Mouse (Mus musculus): ENCODE data around the gene St3gal2. TPM values are rescaled to one million over a fixed set of nuclear protein-coding genes. Genes with fewer than 3 reads are reported as not detected.
"Not testable (repeated sequence)": the region's sequence is repeated elsewhere in the genome, so short reads cannot be mapped to it uniquely, and the experiment has no call there.

St3gal2 gene
- total RNA-seq, 2 experiments from 2014 or later = 22.9 to 29.4 TPM

- intact Hi-C loops (cut with DNase I) = no loop called here
- no peak for DNase-seq (ENCODE audit: low spot score)
Measured at GRCm38 (mm10) chr8:110940682-110941452, 21.1 kb downstream of the St3gal2 start.

GRCm38 (mm10) chr8:110941453-110941948 lies 21.8 kb downstream of the St3gal2 start:
- peak; percentile 78 for DNase-seq (ENCODE audit: low spot score)
- intact Hi-C loops (cut with DNase I) = no loop called here

- intact Hi-C loops (cut with DNase I) = no loop called here
- DNase-seq (ENCODE audit: low spot score) = no peak
Measured at GRCm38 (mm10) chr8:110944276-110944876, 24.7 kb downstream of the St3gal2 start.

- DNase-seq (ENCODE audit: low spot score) = no peak
- intact Hi-C loops (cut with DNase I) = no loop called here
Measured at GRCm38 (mm10) chr8:110945716-110946115, 26.0 kb downstream of the St3gal2 start.

DNA sequence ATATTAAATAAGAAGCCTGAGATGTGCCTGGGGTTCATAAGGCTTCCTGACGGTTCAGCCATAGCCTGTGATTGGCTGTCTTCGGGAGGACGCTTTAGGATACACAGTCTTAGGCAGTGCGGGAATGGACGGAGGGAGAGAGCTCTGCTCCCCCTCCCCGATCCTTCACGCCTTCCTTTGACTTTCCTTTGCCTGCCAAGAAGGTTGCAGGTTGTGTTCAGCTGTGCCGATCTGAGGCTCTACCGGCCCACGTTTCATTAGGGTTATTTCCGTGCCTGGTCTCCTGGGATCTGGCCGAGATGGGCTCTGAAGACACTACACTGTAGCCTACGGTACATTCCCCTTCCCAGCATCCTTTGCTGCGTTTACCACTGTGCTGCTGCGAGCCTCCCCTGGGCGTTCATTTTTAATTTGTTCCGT lies 30.4 kb downstream of the St3gal2 start:
- intact Hi-C loops (cut with DNase I) = no loop called here
- DNase-seq (ENCODE audit: low spot score) = peak; percentile 49

GRCm38 (mm10) chr8:110954776-110955175 lies 35.1 kb downstream of the St3gal2 start:
- no peak for DNase-seq (ENCODE audit: low spot score)
- intact Hi-C loops (cut with DNase I) = no loop called here

GRCm38 (mm10) chr8:110956619-110957450 lies 37.1 kb downstream of the St3gal2 start:
- DNase-seq (ENCODE audit: low spot score) = no peak
- intact Hi-C loops (cut with DNase I) = no loop called here

- no peak for DNase-seq (ENCODE audit: low spot score)
- intact Hi-C loops (cut with DNase I) = no loop called here
Measured at GRCm38 (mm10) chr8:110957471-110957870, 37.7 kb downstream of the St3gal2 start.

DNA sequence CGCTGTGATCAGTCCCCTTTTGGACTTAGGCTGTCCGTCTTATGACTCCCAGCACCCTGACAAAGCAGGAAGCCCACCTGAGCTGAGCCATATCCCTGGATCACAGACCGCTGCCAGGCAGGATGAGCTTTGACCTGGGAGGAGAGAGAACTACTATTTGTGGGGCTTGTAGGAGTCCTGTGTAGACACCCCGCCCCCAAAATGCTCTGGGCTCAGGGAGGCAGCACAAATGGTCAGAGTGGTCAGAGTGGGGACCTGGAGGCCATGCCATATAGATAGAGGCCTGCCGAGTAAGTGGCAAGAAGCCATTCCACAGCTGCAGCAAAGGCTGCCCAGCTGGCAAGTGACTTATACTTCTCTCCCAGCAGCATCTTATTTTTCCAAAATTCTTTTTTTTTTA lies 38.4 kb downstream of the St3gal2 start:
- DNase-seq (ENCODE audit: low spot score) = no peak
- intact Hi-C loops (cut with DNase I) = loop anchor here (1.0 kb wide), 1 partner anchor 15 kb away; no protein-coding TSS in a partner anchor

DNA sequence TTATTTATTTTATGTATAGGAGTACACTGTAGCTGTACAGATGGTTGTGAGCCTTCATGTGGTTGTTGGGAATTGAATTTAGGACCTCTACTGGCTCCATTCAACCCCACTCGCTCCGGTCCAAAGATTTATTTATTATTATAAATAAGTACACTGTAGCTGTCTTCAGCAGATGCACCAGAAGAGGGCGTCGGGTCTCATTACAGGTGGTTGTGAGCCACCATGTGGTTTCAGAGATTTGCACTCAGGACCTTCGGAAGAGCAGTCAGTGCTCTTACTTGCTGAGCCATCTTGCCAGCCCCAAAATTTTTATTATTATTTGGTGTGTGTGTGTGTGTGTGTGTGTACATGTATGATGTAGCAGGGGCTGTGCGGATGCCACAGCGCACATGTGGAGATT lies 38.8 kb downstream of the St3gal2 start:
- intact Hi-C loops (cut with DNase I) = loop anchor here (1.0 kb wide), 1 partner anchor 15 kb away; no protein-coding TSS in a partner anchor
- DNase-seq (ENCODE audit: low spot score) = not testable (repeated sequence)

DNA sequence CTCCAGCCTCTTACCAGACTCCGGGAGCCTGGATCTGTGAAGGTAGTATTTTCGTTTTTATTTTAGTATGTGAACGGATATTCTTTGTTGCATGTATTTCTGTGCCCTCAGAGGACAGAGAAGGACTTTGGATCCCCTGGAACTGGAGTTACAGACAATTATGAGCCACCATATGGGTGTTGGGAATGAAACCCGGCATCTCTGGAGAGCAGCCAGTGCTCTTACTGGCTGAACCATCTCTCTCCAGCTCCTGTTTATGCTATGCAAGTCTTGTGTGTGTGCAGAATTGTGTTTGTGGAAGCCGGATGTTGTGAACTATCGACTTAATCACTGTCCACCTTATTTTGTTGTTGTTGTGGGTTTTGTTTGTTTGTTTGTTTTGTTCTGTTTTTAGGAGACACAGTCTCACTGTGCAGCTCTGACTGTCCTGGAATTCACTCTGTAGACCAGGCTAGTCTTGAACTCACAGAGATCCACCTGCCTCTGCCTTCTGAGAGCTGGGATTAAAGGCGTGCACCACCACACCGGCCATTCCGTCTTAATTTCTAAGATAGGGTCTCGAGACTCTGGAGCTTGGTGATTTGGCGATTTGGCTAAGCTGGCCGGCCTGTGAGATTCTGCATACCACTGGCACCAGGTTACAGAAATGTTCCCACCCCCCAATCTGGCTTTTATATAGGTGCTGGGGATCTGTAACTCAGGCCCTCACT lies 39.5 kb downstream of the St3gal2 start:
- intact Hi-C loops (cut with DNase I) = no loop called here
- DNase-seq (ENCODE audit: low spot score) = no peak

DNA sequence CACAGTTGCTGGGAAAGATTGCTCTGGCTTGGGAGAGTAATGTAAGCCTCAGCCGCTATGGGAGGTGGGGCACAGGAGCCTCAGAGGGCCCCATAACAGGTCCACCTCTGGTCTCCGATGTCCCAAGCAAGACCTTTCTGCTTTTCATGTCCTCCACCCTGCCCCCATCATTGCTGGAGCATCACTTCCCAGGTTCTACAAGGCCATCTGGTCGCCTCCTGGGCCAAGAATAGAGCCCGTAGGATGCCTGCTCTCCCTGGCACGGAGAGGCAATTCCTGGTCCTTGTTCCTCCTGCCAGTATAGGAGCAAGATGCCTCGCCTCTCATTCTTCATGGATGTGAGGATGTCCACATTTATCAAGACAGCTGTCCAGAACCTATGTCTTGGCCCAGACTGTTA lies 40.2 kb downstream of the St3gal2 start:
- no peak for DNase-seq (ENCODE audit: low spot score)
- intact Hi-C loops (cut with DNase I) = no loop called here

- intact Hi-C loops (cut with DNase I) = no loop called here
- no peak for DNase-seq (ENCODE audit: low spot score)
Measured at GRCm38 (mm10) chr8:110963051-110963450, 43.3 kb downstream of the St3gal2 start.

GRCm38 (mm10) chr8:110964666-110965065 lies 44.9 kb downstream of the St3gal2 start:
- DNase-seq (ENCODE audit: low spot score) = no peak
- intact Hi-C loops (cut with DNase I) = loop anchor here (2.0 to 5.0 kb wide), 2 partner anchors 44 to 62 kb away; partner anchors contain the start of gene Fuk

GRCm38 (mm10) chr8:110965594-110965993 lies 45.9 kb downstream of the St3gal2 start:
- intact Hi-C loops (cut with DNase I) = loop anchor here (2.0 to 5.0 kb wide), 2 partner anchors 45 to 63 kb away; partner anchors contain the start of gene Fuk
- DNase-seq (ENCODE audit: low spot score) = peak; percentile 83

- DNase-seq (ENCODE audit: low spot score) = no peak
- intact Hi-C loops (cut with DNase I) = loop anchor here (5.0 kb wide), 1 partner anchor 64 kb away; the partner anchor contains the start of gene Fuk
Measured at GRCm38 (mm10) chr8:110966586-110966985, 46.9 kb downstream of the St3gal2 start.

DNA sequence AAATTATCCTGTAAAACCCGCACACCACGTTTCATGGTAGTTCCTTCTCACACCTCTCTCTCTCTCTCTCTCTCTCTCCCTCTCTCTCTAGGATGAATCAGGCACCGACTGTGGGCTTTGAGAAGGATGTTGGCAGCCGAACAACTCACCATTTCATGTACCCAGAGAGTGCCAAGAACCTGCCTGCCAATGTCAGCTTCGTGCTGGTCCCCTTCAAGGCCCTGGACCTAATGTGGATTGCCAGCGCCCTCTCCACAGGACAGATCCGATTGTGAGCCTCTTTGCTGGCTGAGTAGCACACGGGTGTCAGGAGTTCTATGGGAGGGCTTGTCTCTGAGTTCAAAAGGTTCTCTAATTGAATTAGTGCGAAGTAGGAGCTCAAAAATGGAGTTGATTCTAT lies 47.6 kb downstream of the St3gal2 start:
- intact Hi-C loops (cut with DNase I) = loop anchor here (5.0 kb wide), 1 partner anchor 65 kb away; the partner anchor contains the start of gene Fuk
- DNase-seq (ENCODE audit: low spot score) = no peak

DNA sequence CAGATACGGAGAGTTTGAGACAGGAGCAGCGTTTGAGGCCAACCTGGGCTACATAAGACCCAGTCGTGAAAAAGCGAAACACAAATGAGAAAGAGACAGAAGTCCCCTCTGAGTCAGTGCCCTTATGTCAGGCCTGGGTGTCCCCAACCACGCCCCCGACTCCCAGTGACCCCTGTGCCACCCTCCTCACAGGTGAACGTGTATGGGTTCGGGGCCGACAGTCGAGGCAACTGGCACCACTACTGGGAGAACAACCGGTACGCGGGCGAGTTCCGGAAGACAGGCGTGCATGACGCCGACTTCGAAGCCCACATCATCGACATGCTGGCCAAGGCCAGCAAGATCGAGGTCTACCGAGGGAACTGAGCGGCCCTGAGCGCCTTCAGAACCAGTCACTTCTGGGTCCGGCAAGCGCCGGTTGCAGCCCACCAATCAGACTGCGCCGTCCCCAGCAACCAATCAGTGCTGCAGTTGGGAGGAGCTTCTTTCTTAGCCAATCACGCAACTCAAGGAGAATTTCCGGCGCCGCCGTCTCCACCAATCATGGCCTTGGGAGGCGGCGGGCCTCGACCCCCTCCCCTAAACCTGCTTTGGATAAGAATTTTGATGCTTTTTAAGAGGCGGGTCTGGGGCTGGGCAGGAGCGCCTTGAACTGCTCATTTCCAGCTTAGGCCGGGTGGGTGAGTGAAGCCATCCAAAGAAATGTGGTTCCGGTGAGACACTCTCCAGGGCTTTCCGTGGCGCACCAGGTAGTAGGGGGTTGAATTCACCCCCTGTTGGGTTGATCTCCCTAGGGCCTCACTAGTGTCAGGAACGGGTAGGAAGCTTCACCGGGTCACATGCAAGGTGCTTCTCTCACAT lies 50.4 kb downstream of the St3gal2 start:
- intact Hi-C loops (cut with DNase I) = loop anchor here (5.0 kb wide), 1 partner anchor 68 kb away; the partner anchor contains the start of gene Fuk
- DNase-seq (ENCODE audit: low spot score) = peak; percentile 82

Measured in heart, postnatal 25 days (tissue).